Mouse (Mus musculus): Measurements from ENCODE around the gene Akip1. TPM values are rescaled to one million over a fixed set of nuclear protein-coding genes. Genes with fewer than 3 reads are reported as not detected.

The Akip1 gene
- polyA plus RNA-seq, 1 experiment from 2014 or later, result 44.8 TPM

GRCm38 (mm10) chr7:109741703-109742102 is 38.2 kb downstream of the Akip1 start:
- H3K4me2 ChIP-seq (replicated peaks), result no peak overlapping the region
- no peak overlapping the region for H3K4me3 ChIP-seq (replicated peaks)
- H3K9ac ChIP-seq, result no peak overlapping the region
- H3K4me1 ChIP-seq, result no peaks in the 10 kb centered on the region
- no peak for ATAC-seq (ENCODE audit: insufficient number of reproducible peaks, low FRiP score, low TSS enrichment, low read depth)
- H3K9me3 ChIP-seq (replicated peaks), result no peaks in the 10 kb centered on the region
- peaks cover 53% of the 10 kb centered on the region for H3K36me3 ChIP-seq
- 85% methylated on average over 4 of the region's 4 CpGs for WGBS
- no peaks in the 10 kb centered on the region for H3K27me3 ChIP-seq
- H3K27ac ChIP-seq (replicated peaks), result no peak overlapping the region

- Histone ChIP-seq H3K4me1 (no peaks in the 10 kb centered on the region), H3K9me3 (replicated peaks) (no peaks in the 10 kb centered on the region), H3K9ac (no peak overlapping the region), H3K27me3 (no peaks in the 10 kb centered on the region), H3K27ac (replicated peaks) (no peak overlapping the region), H3K4me2 (replicated peaks) (no peak overlapping the region), H3K36me3 (peaks cover 32% of the 10 kb centered on the region), H3K4me3 (replicated peaks) (no peak overlapping the region)
- 60% methylated on average over 1 of the region's 1 CpGs for WGBS
- no peak for ATAC-seq (ENCODE audit: insufficient number of reproducible peaks, low FRiP score, low TSS enrichment, low read depth)
These were observed 44.3 kb downstream of the Akip1 start for GRCm38 (mm10) chr7:109747747-109748146.

GRCm38 (mm10) chr7:109751427-109752007 is 48.0 kb downstream of the Akip1 start:
- Histone ChIP-seq H3K9me3 (replicated peaks) (no peaks in the 10 kb centered on the region), H3K9ac (peak overlapping the region; percentile 86), H3K4me1 (peaks cover 19% of the 10 kb centered on the region), H3K4me3 (replicated peaks) (peak overlapping the region; percentile 80), H3K4me2 (replicated peaks) (peak overlapping the region; percentile 74), H3K27ac (replicated peaks) (peak overlapping the region; percentile 84; the same call in 1 of the 2 replicates), H3K36me3 (peaks cover 3% of the 10 kb centered on the region; the same call in 1 of the 2 replicates), H3K27me3 (no peaks in the 10 kb centered on the region)
- no peak for ATAC-seq (ENCODE audit: insufficient number of reproducible peaks, low FRiP score, low TSS enrichment, low read depth)
- WGBS, result 2% methylated on average over 13 of the region's 13 CpGs

GRCm38 (mm10) chr7:109752008-109752925 is 48.8 kb downstream of the Akip1 start, which contains the start of gene Tmem9b:
TSS of gene Tmem9b (minus strand) at chr7:109752875.
- Histone ChIP-seq H3K9ac (peak within 1 kb of the TSS; percentile 86), H3K27ac (replicated peaks) (peak within 1 kb of the TSS; percentile 84), H3K36me3 (no peaks in the 10 kb centered on the region), H3K9me3 (replicated peaks) (no peaks in the 10 kb centered on the region), H3K27me3 (no peaks in the 10 kb centered on the region), H3K4me3 (replicated peaks) (peak within 1 kb of the TSS; percentile 80), H3K4me2 (replicated peaks) (peak within 1 kb of the TSS; percentile 74), H3K4me1 (peaks cover 19% of the 10 kb centered on the region)
- peak; percentile 87 for ATAC-seq (ENCODE audit: insufficient number of reproducible peaks, low FRiP score, low TSS enrichment, low read depth)
- under 1% methylated on average over 74 of the region's 74 CpGs for WGBS

- no peaks in the 10 kb centered on the region for H3K36me3 ChIP-seq
- H3K4me2 ChIP-seq (replicated peaks), result no peak overlapping the region
- no peaks in the 10 kb centered on the region for H3K9me3 ChIP-seq (replicated peaks)
- H3K27me3 ChIP-seq, result no peaks in the 10 kb centered on the region
- WGBS, result 70% methylated on average over 8 of the region's 8 CpGs
- H3K4me1 ChIP-seq, result peaks cover 19% of the 10 kb centered on the region
- ATAC-seq (ENCODE audit: insufficient number of reproducible peaks, low FRiP score, low TSS enrichment, low read depth), result no peak
- no peak overlapping the region for H3K27ac ChIP-seq (replicated peaks)
- H3K4me3 ChIP-seq (replicated peaks), result no peak overlapping the region
- no peak overlapping the region for H3K9ac ChIP-seq
These were observed 50.5 kb downstream of the Akip1 start for GRCm38 (mm10) chr7:109754034-109754433.

- Histone ChIP-seq H3K27ac (replicated peaks) (no peak overlapping the region), H3K4me1 (peaks cover 19% of the 10 kb centered on the region), H3K4me3 (replicated peaks) (no peak overlapping the region), H3K9ac (no peak overlapping the region), H3K4me2 (replicated peaks) (no peak overlapping the region), H3K27me3 (no peaks in the 10 kb centered on the region), H3K9me3 (replicated peaks) (no peaks in the 10 kb centered on the region), H3K36me3 (no peaks in the 10 kb centered on the region)
- ATAC-seq (ENCODE audit: insufficient number of reproducible peaks, low FRiP score, low TSS enrichment, low read depth), result no peak
- WGBS, result 92% methylated on average over 3 of the region's 3 CpGs
These were observed 52.8 kb downstream of the Akip1 start for GRCm38 (mm10) chr7:109756291-109756690.

Other genes starting within 250 kb of the Akip1 start
- gene Trim66, start 195.6 kb upstream of the Akip1 start, polyA plus RNA-seq (2015; fragmentation: Nextera tagmentation; extraction: Ambion mirVana), result 3.9 and 5.6 TPM in 2 replicates
- 140 and 145 TPM in 2 replicates for gene Rpl27a, start 184.5 kb upstream of the Akip1 start, polyA plus RNA-seq (2015; fragmentation: Nextera tagmentation; extraction: Ambion mirVana)
- gene St5, start 85 bp upstream of the Akip1 start, polyA plus RNA-seq (2015; fragmentation: Nextera tagmentation; extraction: Ambion mirVana), result 49.8 and 52.4 TPM in 2 replicates
- gene BC051019, start 20.2 kb downstream of the Akip1 start, polyA plus RNA-seq (2015; fragmentation: Nextera tagmentation; extraction: Ambion mirVana), result 7.4 and 14.7 TPM in 2 replicates
- gene Ascl3, start 28.0 kb downstream of the Akip1 start, polyA plus RNA-seq (2015; fragmentation: Nextera tagmentation; extraction: Ambion mirVana), result 0.50 and 0.57 TPM in 2 replicates
- 67.6 and 68.1 TPM in 2 replicates for gene Tmem9b, start 49.2 kb downstream of the Akip1 start, polyA plus RNA-seq (2015; fragmentation: Nextera tagmentation; extraction: Ambion mirVana)
- gene Nrip3, start 78.3 kb downstream of the Akip1 start, polyA plus RNA-seq (2015; fragmentation: Nextera tagmentation; extraction: Ambion mirVana), result 1.6 and 2.6 TPM in 2 replicates
- 3.7 and 3.9 TPM in 2 replicates for gene Scube2, start 162.0 kb downstream of the Akip1 start, polyA plus RNA-seq (2015; fragmentation: Nextera tagmentation; extraction: Ambion mirVana)

Data from embryonic facial prominence, embryonic 15.5 days (tissue).